Mouse (Mus musculus) limb, embryonic 11.5 days (tissue): Measurements from ENCODE around the gene Bcl2a1d. TPM values are rescaled to one million over a fixed set of nuclear protein-coding genes. Genes with fewer than 3 reads are reported as not detected.
"Not testable (repeated sequence)": the region's sequence is repeated elsewhere in the genome, so short reads cannot be mapped to it uniquely, and the experiment has no call there.

Experiments used
- ATAC-seq: fragments of 200-750 bp; cut with Nextera tagmentation; 2 replicates; pipeline ENCODE4 v1.8.0; 2017; ENCODE audit warnings: low read depth; ENCODE audit not compliant: insufficient number of reproducible peaks, low FRiP score, low TSS enrichment
- DNase-seq: peaks from one replicate; pipeline ENCODE4 v3.0.0-alpha.2; 2015; ENCODE audit warnings: low spot score
- H3K27ac ChIP-seq: fragments of 300-500 bp; sonication (generic); replicated peaks from 2 replicates; pipeline ENCODE4 v1.5.1; 2014; ENCODE audit warnings: low read depth, mild to moderate bottlenecking, low read length
- H3K27me3 ChIP-seq: fragments of 300-500 bp; sonication (generic); 2 replicates; pipeline ENCODE4 v1.6.1; 2014; ENCODE audit warnings: mild to moderate bottlenecking, low read length, mixed read lengths; ENCODE audit not compliant: control insufficient read depth, insufficient read depth
- H3K36me3 ChIP-seq: fragments of 300-500 bp; sonication (generic); 2 replicates; pipeline ENCODE4 v1.6.1; 2014; ENCODE audit warnings: mild to moderate bottlenecking, low read length, moderate library complexity, mixed read lengths; ENCODE audit not compliant: control insufficient read depth, insufficient read depth
- H3K4me1 ChIP-seq: fragments of 300-500 bp; sonication (generic); 2 replicates; pipeline ENCODE4 v1.6.1; 2014; ENCODE audit warnings: low read length, mixed read lengths; ENCODE audit not compliant: control insufficient read depth, insufficient read depth
- H3K4me2 ChIP-seq: fragments of 300-500 bp; sonication (generic); 2 replicates; pipeline ENCODE4 v1.6.1; 2014; ENCODE audit warnings: low read depth, mild to moderate bottlenecking, moderate library complexity; ENCODE audit not compliant: severe bottlenecking
- H3K4me3 ChIP-seq: fragments of 300-500 bp; sonication (generic); 2 replicates; pipeline ENCODE4 v1.5.1; 2014; ENCODE audit warnings: low read depth, low read length
- H3K9ac ChIP-seq: fragments of 300-500 bp; sonication (generic); 2 replicates; pipeline ENCODE4 v1.6.1; 2014; ENCODE audit warnings: mild to moderate bottlenecking, low read length
- H3K9me3 ChIP-seq: fragments of 300-500 bp; sonication (generic); 2 replicates; pipeline ENCODE4 v1.6.1; 2016; ENCODE audit warnings: low read length; ENCODE audit not compliant: control insufficient read depth
- WGBS: fragments of 180-500 bp; shearing (Covaris S2); extraction: QIAGEN DNeasy Blood & Tissue Kit; methylation state at CpG from one replicate; pipeline ENCODE4 v1.1.7; 2014; 5-methylcytosine and 5-hydroxymethylcytosine counted together
- polyA plus RNA-seq: library from polyadenylated mRNA; unstranded; fragments of >200 nt; fragmentation: Nextera tagmentation; extraction: Ambion mirVana; gene quantifications from 2 replicates; pipeline ENCODE4 v1.2.1, GENCODE M21; 2014

The Bcl2a1d gene
- not detected in 2 replicates for polyA plus RNA-seq

DNA sequence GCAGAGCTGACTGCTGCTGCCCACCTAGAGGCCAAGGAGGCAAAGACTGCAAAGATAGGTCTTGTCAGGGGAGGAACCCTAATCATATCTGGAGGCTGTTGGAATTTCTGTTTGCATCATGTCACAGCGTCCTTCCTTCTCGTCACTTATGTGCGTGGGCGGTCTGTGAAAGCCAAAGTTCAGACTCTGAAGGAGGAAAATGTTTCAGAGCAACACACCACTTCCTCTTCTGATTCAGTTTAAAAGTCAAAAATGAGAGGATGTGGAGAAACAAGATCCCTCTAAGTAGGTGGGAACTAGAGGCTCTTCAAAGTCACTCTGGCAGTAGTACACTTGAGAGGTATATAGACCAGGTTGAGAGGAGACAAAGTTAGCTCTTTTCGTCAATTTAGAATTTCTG is at the start of gene Bcl2a1d:
Bcl2a1d (minus strand) TSS at position 187 of the 400 bp plus-strand sequence.
- DNase-seq, H3K9me3 ChIP-seq, H3K4me3 ChIP-seq, H3K4me1 ChIP-seq, H3K9ac ChIP-seq, H3K36me3 ChIP-seq, H3K27me3 ChIP-seq, H3K27ac ChIP-seq, ATAC-seq, H3K4me2 ChIP-seq: not testable (repeated sequence)
- WGBS, result 88% methylated on average over 5 of the region's 5 CpGs

DNA sequence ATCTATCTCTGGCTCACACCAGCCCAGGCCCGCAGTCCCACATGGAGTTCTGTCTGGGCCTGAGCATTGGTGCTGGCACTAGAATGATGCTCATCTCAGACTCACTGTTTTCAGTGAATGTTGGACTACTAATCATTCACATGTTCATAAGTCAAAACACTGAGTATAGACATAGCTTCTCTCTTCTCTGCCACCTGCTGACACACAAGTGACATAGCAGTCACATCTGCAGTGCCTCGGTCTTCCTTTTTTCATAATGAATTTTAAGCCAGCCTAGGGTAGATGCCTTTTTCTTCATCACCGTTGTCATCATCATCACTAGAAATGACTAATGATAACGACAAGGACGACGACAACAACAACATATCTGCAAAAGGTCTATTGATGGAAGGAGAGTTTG is 38.5 kb upstream of the Bcl2a1d start:
- H3K9me3 ChIP-seq, H3K27ac ChIP-seq, H3K9ac ChIP-seq, H3K4me3 ChIP-seq, H3K36me3 ChIP-seq, H3K4me1 ChIP-seq, H3K27me3 ChIP-seq, ATAC-seq, DNase-seq, H3K4me2 ChIP-seq: not testable (repeated sequence)
- WGBS, result 84% methylated on average over 2 of the region's 6 CpGs

GRCm38 (mm10) chr9:88769470-88769869 is 37.8 kb upstream of the Bcl2a1d start:
- WGBS, result 78% methylated on average over 4 of the region's 5 CpGs
- not testable (repeated sequence) for H3K36me3 ChIP-seq, H3K27ac ChIP-seq, H3K27me3 ChIP-seq, ATAC-seq, H3K4me1 ChIP-seq, H3K9ac ChIP-seq, H3K4me2 ChIP-seq, DNase-seq, H3K9me3 ChIP-seq, H3K4me3 ChIP-seq

DNA sequence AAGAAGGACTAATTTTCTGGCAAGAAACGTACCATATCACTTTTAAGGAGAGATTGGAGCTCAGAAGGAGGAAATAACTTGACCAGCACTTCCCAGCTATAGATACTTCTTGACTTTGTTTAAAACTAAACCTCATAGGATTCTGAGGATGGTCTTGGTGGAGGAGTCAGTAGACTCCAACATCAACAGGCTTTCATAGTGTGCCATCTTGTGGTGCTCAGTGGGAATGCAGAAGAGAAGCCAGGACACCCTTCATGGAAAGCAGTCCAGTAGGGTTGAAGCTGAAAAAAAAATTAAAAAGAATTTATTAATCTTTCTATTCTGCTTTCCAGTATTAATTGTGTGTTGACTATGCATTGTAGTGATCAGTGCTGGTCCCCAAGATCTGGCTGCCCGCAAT is 15.0 kb upstream of the Bcl2a1d start:
- H3K9me3 ChIP-seq, H3K4me3 ChIP-seq, H3K36me3 ChIP-seq, DNase-seq, H3K9ac ChIP-seq, H3K27me3 ChIP-seq, H3K27ac ChIP-seq, ATAC-seq, H3K4me1 ChIP-seq, H3K4me2 ChIP-seq: not testable (repeated sequence)
- WGBS, result no CpG with 5 or more reads among the region's 2 CpGs

GRCm38 (mm10) chr9:88746046-88746445 is 14.3 kb upstream of the Bcl2a1d start:
- WGBS, result no CpG with 5 or more reads among the region's 2 CpGs

DNA sequence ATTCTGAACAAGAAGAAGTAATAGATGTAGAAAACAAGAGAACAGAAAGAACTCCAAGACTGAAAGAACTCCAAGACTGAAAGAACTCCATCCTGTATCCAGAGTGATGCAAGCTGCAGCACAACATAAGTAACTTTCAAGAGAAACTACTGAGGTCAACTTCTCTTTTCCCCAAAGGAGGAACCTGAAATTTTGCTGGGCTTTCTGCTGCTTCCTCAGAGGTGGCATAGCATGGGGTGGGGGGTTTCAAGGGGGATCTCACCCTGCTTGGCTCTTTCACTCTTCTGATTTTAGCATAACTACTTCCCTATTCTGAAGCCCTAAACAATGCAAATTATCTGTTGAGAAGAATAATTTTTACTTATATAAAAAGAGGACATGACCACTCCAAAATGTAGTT is 3.6 kb upstream of the Bcl2a1d start:
- not testable (repeated sequence) for H3K36me3 ChIP-seq, H3K27ac ChIP-seq, ATAC-seq, H3K4me1 ChIP-seq, DNase-seq, H3K9ac ChIP-seq, H3K9me3 ChIP-seq, H3K4me2 ChIP-seq, H3K4me3 ChIP-seq, H3K27me3 ChIP-seq

More at GRCm38 (mm10) chr9:88746046-88746445, 14.3 kb upstream of the Bcl2a1d start:
- not testable (repeated sequence) for ATAC-seq, H3K27ac ChIP-seq, H3K9ac ChIP-seq, H3K4me2 ChIP-seq, H3K36me3 ChIP-seq, H3K27me3 ChIP-seq, H3K4me3 ChIP-seq, H3K4me1 ChIP-seq, DNase-seq, H3K9me3 ChIP-seq

GRCm38 (mm10) chr9:88733182-88733581 is 1.5 kb upstream of the Bcl2a1d start:
- 80% methylated on average over 1 of the region's 1 CpGs for WGBS
- H3K27ac ChIP-seq, H3K4me3 ChIP-seq, H3K9ac ChIP-seq, DNase-seq, H3K4me1 ChIP-seq, ATAC-seq, H3K36me3 ChIP-seq, H3K4me2 ChIP-seq, H3K27me3 ChIP-seq, H3K9me3 ChIP-seq: not testable (repeated sequence)

- not testable (repeated sequence) for H3K9me3 ChIP-seq, H3K4me1 ChIP-seq, H3K4me2 ChIP-seq, H3K36me3 ChIP-seq, H3K27ac ChIP-seq, DNase-seq, H3K4me3 ChIP-seq, H3K27me3 ChIP-seq, ATAC-seq, H3K9ac ChIP-seq
- WGBS, result 84% methylated on average over 1 of the region's 3 CpGs
Measured at GRCm38 (mm10) chr9:88732334-88732733, 620 bp upstream of the Bcl2a1d start.

DNA sequence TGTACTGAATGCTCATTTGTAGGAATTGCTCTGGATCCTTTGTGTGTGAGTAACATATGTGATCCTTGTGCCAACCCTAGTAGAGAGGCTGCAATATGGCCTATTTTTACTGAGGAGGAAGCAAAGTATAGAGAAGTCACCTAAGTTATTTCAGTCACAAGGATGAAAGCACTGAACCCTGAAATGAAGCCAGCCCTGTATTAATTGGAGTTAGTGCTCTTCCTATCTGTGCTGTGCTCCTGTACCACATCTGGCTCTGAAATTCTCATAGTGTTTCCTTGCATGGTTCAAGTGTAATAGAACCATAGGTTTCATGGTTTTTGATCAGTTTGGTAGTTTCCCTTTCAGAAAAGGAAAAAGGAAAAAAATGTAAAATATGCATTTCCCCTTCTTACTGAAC is 3.4 kb downstream of the Bcl2a1d start:
- H3K4me2 ChIP-seq, result not testable (repeated sequence)

More for the DNA sequence above, 3.4 kb downstream of the Bcl2a1d start:
- H3K27me3 ChIP-seq, H3K27ac ChIP-seq, H3K4me1 ChIP-seq, ATAC-seq, DNase-seq, H3K4me3 ChIP-seq, H3K36me3 ChIP-seq, H3K9me3 ChIP-seq, H3K9ac ChIP-seq: not testable (repeated sequence)
